Mouse (Mus musculus): Measurements from ENCODE around the gene Acaca.
A peak's percentile ranks its signal among the peaks of the same experiment; 100 is the strongest.

Acaca gene

DNA sequence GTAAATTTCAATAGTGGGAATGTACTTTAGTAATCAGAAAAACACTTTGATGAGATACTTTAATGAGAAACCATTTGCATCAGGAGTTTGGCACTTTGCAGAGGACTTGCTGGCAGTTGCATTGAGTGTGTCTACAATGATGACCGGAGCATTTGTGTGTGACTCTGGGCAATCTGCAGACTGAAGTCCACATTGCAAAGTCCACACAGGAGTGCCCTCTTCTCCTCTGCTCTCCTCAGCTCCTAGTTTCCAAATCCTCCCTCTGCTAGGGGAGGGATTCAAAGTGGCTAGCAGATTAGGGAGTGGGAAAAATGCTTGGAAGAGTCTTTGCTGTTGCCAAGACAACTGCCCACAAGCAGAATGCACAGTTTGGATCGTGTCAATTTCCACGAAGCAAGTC, 16.6 kb downstream of the Acaca start:
- DNase-seq (ENCODE audit: low spot score), result no peak

GRCm38 (mm10) chr11:84150884-84151283, 21.4 kb downstream of the Acaca start:
- DNase-seq (ENCODE audit: low spot score), result no peak

GRCm38 (mm10) chr11:84156535-84157262, 27.2 kb downstream of the Acaca start:
- DNase-seq (ENCODE audit: low spot score), result no peak

DNA sequence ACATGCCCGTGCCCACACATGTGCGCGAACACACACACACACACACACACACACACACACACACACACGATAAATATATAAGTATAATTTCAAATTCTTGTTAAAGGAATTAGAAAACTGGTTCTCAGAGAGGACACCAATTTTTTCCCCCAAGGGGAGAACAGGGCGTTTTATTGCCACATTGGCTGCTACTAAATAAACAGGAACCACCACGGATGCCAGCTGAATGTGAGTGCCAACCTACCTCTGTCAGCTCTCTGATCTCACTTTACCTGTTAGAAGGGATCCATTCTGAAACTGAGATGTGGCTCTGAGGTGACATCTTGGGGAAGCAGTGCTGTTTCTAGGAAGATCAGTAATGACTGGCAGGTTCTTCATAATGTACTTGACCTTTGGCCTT, 34.7 kb downstream of the Acaca start:
- DNase-seq (ENCODE audit: low spot score), result no peak

GRCm38 (mm10) chr11:84164561-84164960, 35.1 kb downstream of the Acaca start:
- no peak for DNase-seq (ENCODE audit: low spot score)

GRCm38 (mm10) chr11:84167046-84167526, 37.6 kb downstream of the Acaca start, which contains the start of gene Gm11437:
Gene Gm11437 (minus strand): TSS chr11:84167476.
- DNase-seq (ENCODE audit: low spot score), result no peak

GRCm38 (mm10) chr11:84168701-84169288, 39.3 kb downstream of the Acaca start:
- DNase-seq (ENCODE audit: low spot score), result peak; percentile 18

DNA sequence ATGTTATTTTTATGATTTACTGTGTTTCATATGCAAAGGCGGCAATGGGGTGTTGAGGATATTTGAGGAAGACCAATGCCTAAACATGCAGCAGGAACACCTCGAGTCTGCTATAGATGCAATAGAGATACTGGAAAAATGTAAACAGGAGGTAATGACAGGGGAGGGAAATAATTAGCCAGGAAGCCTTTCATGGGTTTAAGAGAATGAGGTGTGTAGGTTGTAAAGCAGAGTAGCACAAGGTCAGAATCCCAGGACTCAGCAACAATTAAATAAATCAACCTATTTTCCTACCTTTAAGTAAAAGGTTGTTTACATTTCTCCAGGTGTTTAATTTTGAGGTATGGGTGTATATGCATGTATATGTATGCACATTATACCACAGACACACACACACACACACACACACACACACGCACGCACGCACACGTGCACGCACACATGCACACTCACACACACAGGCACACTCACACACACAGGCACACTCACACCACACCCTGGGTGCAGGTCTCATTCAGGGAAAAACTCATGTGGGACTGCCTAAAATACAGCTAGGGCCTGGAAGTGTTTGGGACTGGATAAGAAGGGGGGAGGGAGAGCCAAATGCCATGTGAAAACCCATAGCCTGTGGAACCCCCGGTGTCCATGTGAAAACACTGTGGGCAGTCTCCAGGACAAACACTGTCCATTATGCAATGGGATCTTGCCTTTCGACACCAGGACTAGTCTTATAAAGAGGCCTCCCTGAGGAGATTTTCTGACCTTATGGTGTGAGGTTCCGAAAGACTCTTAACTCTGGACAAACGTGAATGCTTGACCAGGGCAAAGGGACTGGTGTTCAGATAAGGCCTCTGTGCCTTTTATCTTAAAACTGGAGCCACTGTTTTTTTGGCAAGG, 43.3 kb downstream of the Acaca start:
- no peak for DNase-seq (ENCODE audit: low spot score)

DNA sequence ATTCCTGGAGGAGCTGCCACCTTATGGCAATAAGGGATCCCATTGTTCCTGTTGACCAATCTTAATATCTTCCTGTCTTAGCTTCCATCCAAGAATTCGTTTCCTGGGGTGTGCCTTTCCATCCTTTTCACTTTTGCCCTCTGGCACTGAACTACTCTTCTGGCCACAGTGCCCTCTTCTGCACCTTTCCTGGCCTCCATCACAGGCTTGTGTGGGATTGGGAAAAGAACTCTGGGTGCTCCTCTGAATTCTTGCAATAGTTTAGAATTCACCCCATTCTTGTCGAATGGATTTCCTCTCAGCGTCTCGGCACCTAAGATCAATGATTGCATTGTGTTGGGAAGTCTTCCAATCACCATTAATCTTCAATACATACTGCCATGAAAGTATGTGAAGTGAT, 49.1 kb downstream of the Acaca start:
- no peak for DNase-seq (ENCODE audit: low spot score)

GRCm38 (mm10) chr11:84179226-84179953, 49.9 kb downstream of the Acaca start:
- DNase-seq (ENCODE audit: low spot score), result peak; percentile 92

GRCm38 (mm10) chr11:84179954-84180598, 50.6 kb downstream of the Acaca start:
- peak; percentile 53 for DNase-seq (ENCODE audit: low spot score)

GRCm38 (mm10) chr11:84181286-84181685, 51.8 kb downstream of the Acaca start:
- no peak for DNase-seq (ENCODE audit: low spot score)

DNA sequence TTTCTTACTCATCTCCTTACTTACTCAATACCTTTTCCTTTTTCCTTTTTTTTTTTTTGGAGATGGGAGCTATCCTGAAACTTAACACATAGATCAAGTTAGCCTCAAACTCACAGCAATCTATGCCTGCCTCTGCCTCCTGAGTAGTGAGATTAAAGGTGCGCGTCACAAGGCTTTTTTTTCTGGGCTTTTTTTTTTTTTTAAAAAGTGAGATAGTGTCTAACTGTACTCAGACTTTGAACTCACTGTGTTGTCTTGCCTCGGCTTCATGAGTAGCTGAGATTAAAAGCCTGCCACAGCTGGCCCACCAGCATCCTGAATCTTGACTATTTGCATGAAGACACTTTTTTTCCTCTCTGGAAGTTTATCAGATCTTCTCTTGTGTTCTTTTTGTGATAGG, 59.1 kb downstream of the Acaca start:
- no peak for DNase-seq (ENCODE audit: low spot score)

GRCm38 (mm10) chr11:84190581-84191233, 61.2 kb downstream of the Acaca start:
- no peak for DNase-seq (ENCODE audit: low spot score)

DNA sequence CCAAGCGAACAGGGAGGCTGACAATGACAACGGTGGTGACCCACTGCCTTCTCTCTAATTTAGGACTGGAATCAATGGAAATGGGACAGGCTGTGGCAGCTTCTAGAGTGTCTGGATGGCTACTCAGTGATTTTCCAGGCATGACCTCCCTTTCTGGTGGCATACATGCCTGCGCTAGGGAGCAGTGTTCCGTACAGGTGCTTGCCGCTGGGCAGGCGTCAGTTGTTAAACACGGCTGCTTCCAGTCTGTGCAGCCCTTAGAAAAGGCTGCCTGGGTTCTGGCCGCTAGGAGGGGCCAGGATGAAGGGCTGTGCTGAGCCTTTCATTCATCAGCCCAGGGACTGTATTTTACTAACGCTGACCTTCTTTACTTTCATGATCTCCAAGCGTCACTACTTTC, 63.8 kb downstream of the Acaca start:
- no peak for DNase-seq (ENCODE audit: low spot score)

DNA sequence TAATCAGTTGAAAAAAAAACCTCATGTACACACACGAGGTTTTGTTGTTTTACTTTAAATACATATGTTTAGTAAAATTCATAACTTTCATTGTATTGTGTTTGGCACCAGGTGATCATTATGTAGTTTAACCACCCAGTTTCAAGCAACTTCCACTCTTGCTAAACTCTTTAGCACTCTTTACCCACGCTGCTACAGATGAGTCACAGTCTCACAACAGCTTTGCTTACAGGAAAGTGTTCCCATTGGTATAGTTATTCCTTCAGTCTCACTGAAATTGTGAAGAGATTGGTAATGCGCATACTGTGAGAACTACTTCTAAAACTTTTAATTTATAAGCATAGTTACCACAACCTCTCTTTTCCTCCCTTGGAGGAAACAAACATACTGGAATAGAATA, 65.3 kb downstream of the Acaca start:
- no peak for DNase-seq (ENCODE audit: low spot score)

DNA sequence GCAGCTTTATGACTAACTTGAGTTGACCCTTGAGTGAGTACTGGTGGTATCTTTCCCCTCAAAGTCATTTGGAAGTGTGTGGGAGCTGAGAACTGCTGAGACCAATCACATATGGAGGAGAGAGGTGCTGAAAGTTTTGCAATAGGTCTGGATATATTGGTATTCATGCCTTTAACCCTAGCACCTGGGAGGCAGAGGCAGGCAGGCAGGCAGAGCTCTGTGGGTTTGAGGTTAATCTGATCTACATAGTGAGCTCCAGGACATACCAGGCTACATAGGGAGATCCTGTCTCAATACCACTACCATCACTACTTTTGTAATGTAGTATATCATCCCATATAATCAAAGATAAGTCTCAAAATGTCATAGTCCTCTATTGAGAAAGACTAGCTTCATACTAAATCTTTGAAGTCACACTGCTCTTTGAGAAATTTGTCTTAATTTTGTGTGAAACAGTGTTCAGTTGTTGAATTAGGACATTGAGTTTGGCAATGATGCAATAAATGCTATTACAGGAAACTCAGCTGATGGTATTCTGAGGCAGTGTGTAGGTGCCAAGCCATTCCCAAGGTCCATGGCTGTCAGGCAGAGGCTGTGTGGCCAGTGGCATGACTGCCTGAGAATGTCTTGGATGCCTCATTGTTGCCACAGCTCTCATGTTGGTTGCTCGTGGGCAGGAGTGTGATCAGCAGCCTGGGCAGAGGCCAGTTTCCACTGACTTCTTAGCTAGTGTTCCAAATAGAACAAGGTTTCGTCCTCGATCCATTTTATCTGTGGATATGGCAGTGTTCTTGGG, 68.3 kb downstream of the Acaca start:
- no peak for DNase-seq (ENCODE audit: low spot score)

DNA sequence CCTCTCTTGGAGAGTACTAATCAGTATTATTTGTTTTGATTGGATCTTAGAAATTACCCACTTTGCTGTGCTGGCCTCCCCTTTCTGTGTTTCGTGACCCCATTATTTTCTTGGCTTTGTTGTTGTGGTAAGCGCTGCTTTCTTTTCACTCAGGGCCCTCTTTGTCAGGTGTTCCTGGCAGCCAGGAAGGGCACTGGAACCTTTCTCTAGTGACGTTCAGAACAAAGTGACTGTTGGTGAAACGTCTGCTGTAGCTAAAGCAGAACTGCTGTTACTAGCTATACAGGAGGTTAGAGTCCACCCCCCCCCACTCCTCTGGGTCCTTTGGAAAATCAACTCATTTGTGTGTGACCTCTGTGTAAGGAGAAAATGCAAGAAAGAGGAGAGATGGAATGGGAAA, 76.3 kb downstream of the Acaca start:
- no peak for DNase-seq (ENCODE audit: low spot score)

DNA sequence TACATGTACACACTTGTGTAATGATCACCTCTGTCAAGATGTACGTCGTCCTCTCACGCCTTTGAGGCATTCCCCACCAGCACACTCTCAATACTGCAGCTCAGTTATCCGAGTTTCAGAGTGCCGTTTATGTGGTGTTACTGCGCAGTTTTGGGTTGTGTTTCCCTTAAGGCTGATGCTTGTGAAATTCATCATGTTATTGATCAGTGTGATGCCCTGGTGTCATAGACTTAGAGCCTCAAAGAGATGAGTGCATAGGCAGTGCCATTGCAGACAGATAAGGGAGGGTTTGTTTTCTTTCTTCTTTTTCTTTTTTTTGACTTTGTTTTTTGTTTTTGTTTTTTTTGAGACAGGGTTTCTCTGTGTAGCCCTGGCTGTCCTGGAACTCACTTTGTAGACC, 81.4 kb downstream of the Acaca start:
- no peak for DNase-seq (ENCODE audit: low spot score)

- DNase-seq (ENCODE audit: low spot score), result no peak
These were observed 89.5 kb downstream of the Acaca start for GRCm38 (mm10) chr11:84218951-84219350.
